Mouse (Mus musculus) megakaryocyte, adult 5-6 weeks (primary cell): ENCODE measurements at regions not wholly inside any gene's neighbourhood (a gene's known extent, or its start where the extent isn't known, plus 50 kb on each side); places are given as distances from the start of the nearest gene placed in this dataset.
A peak's percentile ranks its signal among the peaks of the same experiment; 100 is the strongest.

Experiments used
- ATAC-seq: 2 replicates; pipeline ENCODE4 v1.8.0; 2016; ENCODE audit warnings: mild to moderate bottlenecking, inconsistent platforms; ENCODE audit not compliant: poor library complexity, severe bottlenecking

DNA sequence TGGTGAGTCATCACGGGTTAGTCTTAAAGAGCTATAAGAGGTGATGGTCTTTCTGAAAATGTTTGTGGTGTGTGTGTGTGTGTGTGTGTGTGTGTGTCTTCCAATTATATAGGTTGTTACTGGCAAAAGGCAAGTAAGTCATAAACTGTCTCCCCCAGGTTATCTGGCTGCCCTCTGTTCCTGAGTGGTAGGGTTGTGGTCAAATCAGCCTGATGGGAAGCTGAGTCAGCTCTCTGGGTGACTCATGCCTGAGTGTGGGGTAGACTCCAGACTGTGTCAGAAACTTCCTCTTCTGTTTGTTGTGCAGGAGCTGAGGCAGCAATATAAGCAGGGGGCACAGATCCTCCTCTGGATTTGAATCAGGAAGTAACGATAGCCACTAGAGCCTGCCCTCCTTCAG is 656.8 kb upstream of the Tgif2lx2 start:
- peak; percentile 72 for ATAC-seq
